21 mouse cellular contexts compared by ENCODE assay signal in genomic region chr3:137302804-137303203, GRCm38 (mm10). TPM values are rescaled to one million over a fixed set of nuclear protein-coding genes. Genes with fewer than 3 reads are reported as not detected.
A peak's percentile ranks its signal among the peaks of the same experiment; 100 is the strongest.
DNase-seq lines count a peak whose midpoint lies in the region; ATAC-seq lines count a peak whose summit lies in the region.
"Had no signal": no experiment of that assay in that cellular context is flagged by ENCODE, and none has a peak within 500 bp of the region (broad histone marks: within the 10 kb centered on the region; RNA-seq: fewer than 3 reads in every experiment).

No protein-coding gene starts in this region.

- H3K27me3 ChIP-seq in heart, embryonic 13.5 days (replicated peaks) = no peaks in the 10 kb centered on the region
- H3K27me3 ChIP-seq in heart, embryonic 11.5 days (ENCODE audit: control insufficient read depth, insufficient read depth, low read length) = no peaks in the 10 kb centered on the region
- H3K27me3 ChIP-seq in heart, embryonic 16.5 days (ENCODE audit: control insufficient read depth, insufficient read depth, low read length) = no peaks in the 10 kb centered on the region
- H3K27me3 ChIP-seq: hindbrain, embryonic 15.5 days had no signal

- no peak overlapping the region for H3K4me3 ChIP-seq in heart, embryonic 13.5 days
- no peak overlapping the region for H3K4me3 ChIP-seq in heart, embryonic 11.5 days (ENCODE audit: low read depth, low read length)
- H3K4me3 ChIP-seq in heart, embryonic 16.5 days (ENCODE audit: low read length) = no peak overlapping the region
- H3K4me3 ChIP-seq: embryonic facial prominence, embryonic 10.5 days; heart, adult 2 months; hindbrain, embryonic 15.5 days had no signal

- no peaks in the 10 kb centered on the region for H3K36me3 ChIP-seq in heart, embryonic 13.5 days
- no peaks in the 10 kb centered on the region for H3K36me3 ChIP-seq in heart, embryonic 11.5 days (ENCODE audit: control insufficient read depth, insufficient read depth, low read length)
- no peaks in the 10 kb centered on the region for H3K36me3 ChIP-seq in heart, embryonic 16.5 days (ENCODE audit: control insufficient read depth, insufficient read depth)
- H3K36me3 ChIP-seq: embryonic facial prominence, embryonic 10.5 days; G1E; hindbrain, embryonic 15.5 days had no signal

- no peak overlapping the region for H3K9ac ChIP-seq in heart, embryonic 13.5 days
- no peak overlapping the region for H3K9ac ChIP-seq in heart, embryonic 11.5 days (ENCODE audit: low read depth, low read length)
- no peak overlapping the region for H3K9ac ChIP-seq in heart, embryonic 16.5 days (ENCODE audit: low read length)
- H3K9ac ChIP-seq: hindbrain, embryonic 15.5 days had no signal

- peak; percentile 94 for DNase-seq in heart, adult 11 months
- no peak for DNase-seq in heart, postnatal 25 days (ENCODE audit: low spot score)
- DNase-seq in frontal cortex, postnatal 10 days (ENCODE audit: low spot score in 2 of 2) = no peak
- DNase-seq in ovary, postnatal 14 days (ENCODE audit: low spot score) = no peak
- DNase-seq: adrenal gland, adult 8-10 months; adrenal gland, postnatal 36 days; B cell, adult 2 months; cerebellum, adult 2 months; cerebellum, postnatal 10 days; gastrocnemius, postnatal 36 days; kidney, adult 2 months had no signal

- ATAC-seq in heart, embryonic 13.5 days (ENCODE audit: extremely low read depth, insufficient number of reproducible peaks, low FRiP score, low TSS enrichment) = 0 out of 2 replicates have a peak, but pooled peaks have one; percentile 42
- ATAC-seq in heart, embryonic 11.5 days (replicated peaks; ENCODE audit: insufficient number of reproducible peaks, low FRiP score, low TSS enrichment) = no peak
- peak; percentile 67 for ATAC-seq in heart, embryonic 16.5 days (replicated peaks; ENCODE audit: extremely low read depth, insufficient read depth, low FRiP score)
- ATAC-seq: CD4-positive, CD25-positive, alpha-beta regulatory T cell, adult 4 months; forebrain, embryonic 14.5 days; intestine, embryonic 16.5 days had no signal

- H3K4me2 ChIP-seq in heart, embryonic 13.5 days = no peak overlapping the region
- no peak overlapping the region for H3K4me2 ChIP-seq in heart, embryonic 11.5 days
- H3K4me2 ChIP-seq in heart, embryonic 16.5 days (ENCODE audit: low read depth, low read length) = no peak overlapping the region
- H3K4me2 ChIP-seq: hindbrain, embryonic 15.5 days had no signal

- 44% methylated on average over 4 of the region's 4 CpGs for WGBS in heart, embryonic 13.5 days
- WGBS in heart, embryonic 11.5 days (ENCODE audit: insufficient replicate concordance) = 47% methylated on average over 4 of the region's 4 CpGs
- WGBS in heart, embryonic 16.5 days = 51% methylated on average over 4 of the region's 4 CpGs

- H3K9me3 ChIP-seq in heart, embryonic 13.5 days = no peaks in the 10 kb centered on the region
- H3K9me3 ChIP-seq in heart, embryonic 11.5 days (replicated peaks; ENCODE audit: control insufficient read depth, low read length) = no peaks in the 10 kb centered on the region
- no peaks in the 10 kb centered on the region for H3K9me3 ChIP-seq in heart, embryonic 16.5 days (replicated peaks; ENCODE audit: control insufficient read depth, low read length)
- H3K9me3 ChIP-seq: embryonic facial prominence, embryonic 10.5 days; G1E; hindbrain, embryonic 15.5 days had no signal

- intact Hi-C loops in heart, postnatal 25 days (cut with DNase I) = no loop called here

- H3K4me1 ChIP-seq in heart, embryonic 13.5 days = peaks cover 3% of the 10 kb centered on the region; the same call in 1 of the 2 replicates
- no peaks in the 10 kb centered on the region for H3K4me1 ChIP-seq in heart, embryonic 11.5 days (ENCODE audit: control insufficient read depth, insufficient read depth, low read length)
- no peaks in the 10 kb centered on the region for H3K4me1 ChIP-seq in heart, embryonic 16.5 days (ENCODE audit: control insufficient read depth, insufficient read depth, low read length)
- H3K4me1 ChIP-seq: embryonic facial prominence, embryonic 10.5 days; hindbrain, embryonic 15.5 days had no signal

- peak overlapping the region; percentile 12 for H3K27ac ChIP-seq in heart, embryonic 13.5 days (replicated peaks)
- no peak overlapping the region for H3K27ac ChIP-seq in heart, embryonic 11.5 days (ENCODE audit: low read depth, low read length)
- H3K27ac ChIP-seq in heart, embryonic 16.5 days (ENCODE audit: low read length) = no peak overlapping the region; the same call in 1 of the 2 replicates
- H3K27ac ChIP-seq: embryonic facial prominence, embryonic 10.5 days; heart, adult 2 months; hindbrain, embryonic 15.5 days had no signal

RNA-seq across cellular contexts. Expression of gene Emcn, which starts 38.1 kb away (rescaled TPM):
- total RNA-seq in heart, postnatal 25 days (2021) = 10 to 100 TPM; 51.2 to 56.4 TPM
- 68.2 and 70.4 TPM in 2 replicates for polyA plus RNA-seq in heart, embryonic 13.5 days (2015; fragmentation: Nextera tagmentation; extraction: Ambion mirVana)
- polyA plus RNA-seq in heart, embryonic 11.5 days (2014; fragmentation: Nextera tagmentation; extraction: Ambion mirVana) = 72.9 and 84.0 TPM in 2 replicates
- 63.2 and 63.8 TPM in 2 replicates for polyA plus RNA-seq in heart, embryonic 16.5 days (2015; fragmentation: Nextera tagmentation; extraction: Ambion mirVana)
- polyA plus RNA-seq: CD4-positive, CD25-positive, alpha-beta regulatory T cell, adult 4 months; G1E had no signal
